Mouse (Mus musculus): ENCODE measurements around the gene Pnpla7. TPM values are rescaled to one million over a fixed set of nuclear protein-coding genes. Genes with fewer than 3 reads are reported as not detected.

Pnpla7 gene
- total and polyA plus RNA-seq, 3 experiments = 18.5 to 26.1 (median 23.4) TPM

- Histone ChIP-seq H3K4me3 (replicated peaks in 1 of 3; ENCODE audit: low read depth in 2 of 3, low read length in 2 of 3, poor library complexity in 1 of 3) (no peak overlapping the region), H3K79me2 (replicated peaks; ENCODE audit: control insufficient read depth, extremely low read depth, insufficient read depth, poor library complexity, severe bottlenecking) (no peaks in the 10 kb centered on the region), H3K36me3 (replicated peaks in 1 of 2; ENCODE audit: control insufficient read depth in 1 of 2, insufficient read depth in 1 of 2, low read length in 1 of 2) (peaks cover 3 to 21% of the 10 kb centered on the region in 2 experiments), H3K4me2 (ENCODE audit: insufficient read depth, low read depth, poor library complexity, severe bottlenecking) (0 out of 2 replicates have a peak overlapping the region, but pooled peaks have one; percentile 3), H3K4me1 (ENCODE audit: control insufficient read depth in 1 of 2, insufficient read depth in 2 of 2) (peaks cover 2 to 16% of the 10 kb centered on the region in 2 experiments; a peak in 2 of 4 replicates), H3K27me3 (replicated peaks) (no peaks in the 10 kb centered on the region), H3K9me3 (replicated peaks; ENCODE audit: low read length) (no peaks in the 10 kb centered on the region), H3K27ac (ENCODE audit: insufficient read depth, low read depth) (no peak overlapping the region), H3K9ac (ENCODE audit: insufficient read depth, low read depth) (no peak overlapping the region)
- in situ Hi-C loops (cut with MboI; ENCODE audit: low pct_ligation_motif_present, low pct_unique_long_range_greater_than_20kb, low sequenced_read_pairs) = no loop called here
- dilution Hi-C loops (cut with MboI; ENCODE audit: extremely low pct_ligation_motif_present, extremely low pct_unique_long_range_greater_than_20kb, low sequenced_read_pairs) = no loop called here
- TF ChIP-seq EP300 (IDR thresholded peaks at IDR 0.05; ENCODE audit: low read length) = 0 out of 2 replicates have a peak, but pooled peaks have one; percentile 20
- no peak for TF ChIP-seq USF1 (IDR thresholded peaks at IDR 0.05; ENCODE audit: low read depth, low read length)
- TF ChIP-seq CHD2 (IDR thresholded peaks at IDR 0.05; ENCODE audit: low read length) = no peak
- 0 out of 2 replicates have a peak, but pooled peaks have one; percentile 54 for TF ChIP-seq TBP (conservative IDR thresholded peaks at IDR 0.05; ENCODE audit: low read depth, low read length)
- TF ChIP-seq JUN (IDR thresholded peaks at IDR 0.05; ENCODE audit: insufficient read depth, low read depth, low read length) = 0 out of 2 replicates have a peak, but pooled peaks have one; percentile 11
- peak; percentile 81 for TF ChIP-seq IRF4 (IDR thresholded peaks at IDR 0.05; ENCODE audit: low read depth, low read length)
- peak; percentile 24 for DNase-seq (ENCODE audit: extremely low read depth)
Observed at GRCm38 (mm10) chr2:25066552-25066951, 90.7 kb downstream of the Pnpla7 start.

GRCm38 (mm10) chr2:25069537-25069936, 93.7 kb downstream of the Pnpla7 start:
- no peak for DNase-seq (ENCODE audit: extremely low read depth)
- in situ Hi-C loops (cut with MboI; ENCODE audit: low pct_ligation_motif_present, low pct_unique_long_range_greater_than_20kb, low sequenced_read_pairs) (no loop called here), dilution Hi-C loops (cut with MboI; ENCODE audit: extremely low pct_ligation_motif_present, extremely low pct_unique_long_range_greater_than_20kb, low sequenced_read_pairs) (no loop called here)
- no peak overlapping the region for H3K4me3 ChIP-seq (replicated peaks in 1 of 3; ENCODE audit: low read depth in 2 of 3, low read length in 2 of 3, poor library complexity in 1 of 3)
- no peak overlapping the region for H3K4me2 ChIP-seq (ENCODE audit: insufficient read depth, low read depth, poor library complexity, severe bottlenecking)
- TF ChIP-seq BHLHE40 (IDR thresholded peaks at IDR 0.05; ENCODE audit: low read depth, low read length) = no peak
- no peak for TF ChIP-seq KAT2A (IDR thresholded peaks at IDR 0.05; ENCODE audit: insufficient replicate concordance, low read length)
- TF ChIP-seq ZNF384 (IDR thresholded peaks at IDR 0.05; ENCODE audit: low read depth, low read length) = no peak
- no peak for TF ChIP-seq NRF1 (IDR thresholded peaks at IDR 0.05; ENCODE audit: low read depth, low read length)
- TF ChIP-seq MEF2A (IDR thresholded peaks at IDR 0.05; ENCODE audit: borderline replicate concordance, low read depth, low read length) = no peak
- no peak for TF ChIP-seq IRF4 (IDR thresholded peaks at IDR 0.05; ENCODE audit: low read depth, low read length)
- TF ChIP-seq EP300 (IDR thresholded peaks at IDR 0.05; ENCODE audit: low read length) = no peak
- no peak for TF ChIP-seq MAX (IDR thresholded peaks at IDR 0.05; ENCODE audit: low read length)
- no peak for TF ChIP-seq ETS1 (conservative IDR thresholded peaks at IDR 0.05; ENCODE audit: low read depth, low read length)
- TF ChIP-seq UBTF (IDR thresholded peaks at IDR 0.05; ENCODE audit: low read depth, low read length) = no peak
- no peak for TF ChIP-seq ELF1 (IDR thresholded peaks at IDR 0.05; ENCODE audit: low read depth, low read length)
- no peak for TF ChIP-seq SIN3A (IDR thresholded peaks at IDR 0.05; ENCODE audit: low read length)
- TF ChIP-seq GABPA (IDR thresholded peaks at IDR 0.05; ENCODE audit: insufficient replicate concordance, low read depth, low read length) = no peak
- no peak for TF ChIP-seq RAD21 (IDR thresholded peaks at IDR 0.05; ENCODE audit: low read depth, low read length)
- TF ChIP-seq E2F4 (IDR thresholded peaks at IDR 0.05; ENCODE audit: insufficient replicate concordance, low read depth, low read length) = no peak
- H3K79me2 ChIP-seq (replicated peaks; ENCODE audit: control insufficient read depth, extremely low read depth, insufficient read depth, poor library complexity, severe bottlenecking) = no peaks in the 10 kb centered on the region
- H3K36me3 ChIP-seq (replicated peaks in 1 of 2; ENCODE audit: control insufficient read depth in 1 of 2, insufficient read depth in 1 of 2, low read length in 1 of 2) = no peaks in the 10 kb centered on the region
- no peaks in the 10 kb centered on the region for H3K27me3 ChIP-seq (replicated peaks)
- H3K27ac ChIP-seq (ENCODE audit: insufficient read depth, low read depth) = no peak overlapping the region
- H3K4me1 ChIP-seq (ENCODE audit: control insufficient read depth in 1 of 2, insufficient read depth in 2 of 2) = peaks cover 2 to 16% of the 10 kb centered on the region in 2 experiments; a peak in 2 of 4 replicates
- H3K9me3 ChIP-seq (replicated peaks; ENCODE audit: low read length) = no peaks in the 10 kb centered on the region
- no peak overlapping the region for H3K9ac ChIP-seq (ENCODE audit: insufficient read depth, low read depth)
